Mouse (Mus musculus) gastrocnemius, postnatal 10 days (tissue): ENCODE results near the gene Adh1. TPM values are rescaled to one million over a fixed set of nuclear protein-coding genes. Genes with fewer than 3 reads are reported as not detected.

Source experiments
- DNase-seq: peaks from one replicate; pipeline ENCODE4 v3.0.0; 2021; ENCODE audit warnings: mixed read lengths
- total RNA-seq, 2 experiments: library from RNA; stranded (reverse); gene quantifications; 2 replicates each; pipeline ENCODE4 v1.2.3; 2021

Adh1 gene
- total RNA-seq, 2 experiments from 2014 or later, result 24.6 to 58.4 TPM

DNA sequence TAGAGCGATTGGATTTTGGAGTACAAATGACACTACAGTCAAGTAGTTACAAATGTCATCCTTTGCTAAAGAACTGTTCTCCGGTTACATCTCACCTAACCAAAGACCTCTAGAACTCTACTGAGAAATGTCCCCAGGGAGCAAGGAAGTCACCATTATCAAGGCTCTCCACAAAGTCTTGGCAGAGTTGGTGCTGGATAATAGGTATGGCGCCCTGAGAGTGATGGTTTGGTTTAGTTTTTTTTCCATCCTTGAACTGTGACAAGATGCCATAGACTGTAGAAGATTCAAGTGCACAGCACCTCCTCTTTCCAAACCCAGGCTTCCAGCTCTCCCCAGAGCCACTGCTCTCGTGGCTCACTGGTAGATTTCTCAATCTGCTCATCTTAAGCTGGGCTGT, 26.9 kb downstream of the Adh1 start:
- DNase-seq, result no peak

DNA sequence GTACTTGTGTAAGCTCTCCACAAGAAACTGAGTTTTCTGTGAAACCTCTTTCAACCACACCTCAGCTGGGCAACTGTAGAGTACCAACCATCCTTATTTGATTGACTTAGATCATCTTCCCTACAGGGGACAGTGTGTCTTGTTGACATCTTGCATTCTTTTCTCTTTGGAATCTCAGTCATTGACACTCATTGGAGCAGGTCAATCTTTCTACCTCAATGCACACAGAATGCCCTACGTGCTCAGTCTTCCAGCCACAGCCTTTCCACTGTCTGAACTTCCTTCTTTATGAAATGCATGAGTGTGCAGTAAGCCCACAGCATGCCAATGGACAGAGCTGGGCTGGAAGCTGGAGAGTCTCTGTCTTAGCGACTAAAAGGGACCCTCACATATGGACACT, 29.9 kb downstream of the Adh1 start:
- no peak for DNase-seq

DNA sequence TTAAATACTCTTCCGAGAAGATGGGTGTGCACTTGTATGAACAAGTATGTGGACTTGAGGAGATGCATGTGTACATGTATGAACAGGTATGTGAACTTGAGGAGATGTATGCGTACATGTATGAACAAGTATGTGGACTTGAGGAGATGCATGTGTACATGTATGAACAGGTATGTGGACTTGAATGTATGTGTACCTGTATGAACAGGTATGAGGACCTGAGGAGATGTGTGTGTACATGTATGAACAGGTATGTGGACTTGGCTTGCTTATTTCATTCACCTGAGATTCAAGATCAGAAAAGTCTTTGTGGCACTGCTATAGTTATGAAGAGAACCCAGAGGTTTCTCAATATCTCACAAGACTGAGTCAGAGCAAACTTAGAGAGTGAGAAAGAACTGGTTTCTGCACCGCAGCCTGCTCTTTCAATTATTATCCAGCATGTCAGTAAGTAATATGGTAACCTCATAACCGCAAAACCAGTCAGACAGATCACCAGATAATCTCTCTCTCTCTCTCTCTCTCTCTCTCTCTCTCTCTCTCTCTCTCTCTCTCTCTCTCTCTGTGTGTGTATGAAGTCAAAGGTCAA, 30.8 kb downstream of the Adh1 start:
- DNase-seq, result no peak

DNA sequence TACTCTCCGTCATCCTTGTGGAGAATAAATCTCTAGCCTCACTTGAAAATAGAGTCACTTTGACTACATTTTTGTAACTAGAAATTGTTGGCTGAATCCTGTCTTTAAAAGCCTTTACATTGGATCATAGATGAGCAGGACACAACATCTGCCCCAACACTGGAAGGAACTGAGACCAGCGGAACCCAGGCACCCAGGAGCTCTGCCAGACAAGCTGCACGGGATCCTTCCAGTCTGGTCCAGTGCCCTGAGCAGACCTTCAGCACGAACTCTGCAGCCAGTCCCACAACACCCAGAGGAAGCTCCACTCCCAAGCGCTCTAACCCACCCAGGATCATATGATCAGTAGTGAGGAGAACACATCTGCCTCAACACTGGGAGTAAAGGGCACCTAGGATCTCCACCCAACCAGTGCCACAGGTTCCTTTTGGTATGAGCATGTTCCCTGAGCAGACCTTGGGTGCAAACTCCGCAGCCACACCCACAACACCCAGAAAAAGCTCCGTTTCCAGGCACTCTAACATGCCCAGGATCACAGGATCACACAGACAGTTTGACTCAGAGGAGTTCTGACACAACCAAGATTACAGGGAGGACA, 32.6 kb downstream of the Adh1 start:
- DNase-seq, result no peak

DNA sequence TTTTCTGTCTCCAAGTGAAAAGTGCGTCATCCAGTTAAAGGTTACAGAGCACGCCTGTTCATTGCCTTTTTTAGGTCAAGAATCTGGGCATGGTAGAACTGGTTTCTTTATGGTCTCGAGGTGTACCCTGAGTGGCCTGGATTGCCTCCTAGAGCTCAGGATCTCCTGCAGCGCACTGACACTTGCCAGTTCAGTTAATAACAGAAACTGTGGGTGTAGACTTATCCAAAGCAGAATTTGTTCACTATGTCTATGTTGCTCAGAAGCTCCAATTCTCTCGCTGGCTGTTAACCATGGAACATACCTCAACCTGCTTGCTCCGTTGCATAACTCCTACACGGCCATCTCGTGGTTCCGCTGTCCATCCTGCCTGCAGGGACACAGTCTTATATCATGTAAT, 39.3 kb downstream of the Adh1 start:
- no peak for DNase-seq

GRCm38 (mm10) chr3:138302676-138303075, 41.9 kb downstream of the Adh1 start:
- no peak for DNase-seq

GRCm38 (mm10) chr3:138303771-138304488, 43.1 kb downstream of the Adh1 start:
- no peak for DNase-seq

- DNase-seq, result no peak
Observed at GRCm38 (mm10) chr3:138304489-138304871, 43.7 kb downstream of the Adh1 start.

DNA sequence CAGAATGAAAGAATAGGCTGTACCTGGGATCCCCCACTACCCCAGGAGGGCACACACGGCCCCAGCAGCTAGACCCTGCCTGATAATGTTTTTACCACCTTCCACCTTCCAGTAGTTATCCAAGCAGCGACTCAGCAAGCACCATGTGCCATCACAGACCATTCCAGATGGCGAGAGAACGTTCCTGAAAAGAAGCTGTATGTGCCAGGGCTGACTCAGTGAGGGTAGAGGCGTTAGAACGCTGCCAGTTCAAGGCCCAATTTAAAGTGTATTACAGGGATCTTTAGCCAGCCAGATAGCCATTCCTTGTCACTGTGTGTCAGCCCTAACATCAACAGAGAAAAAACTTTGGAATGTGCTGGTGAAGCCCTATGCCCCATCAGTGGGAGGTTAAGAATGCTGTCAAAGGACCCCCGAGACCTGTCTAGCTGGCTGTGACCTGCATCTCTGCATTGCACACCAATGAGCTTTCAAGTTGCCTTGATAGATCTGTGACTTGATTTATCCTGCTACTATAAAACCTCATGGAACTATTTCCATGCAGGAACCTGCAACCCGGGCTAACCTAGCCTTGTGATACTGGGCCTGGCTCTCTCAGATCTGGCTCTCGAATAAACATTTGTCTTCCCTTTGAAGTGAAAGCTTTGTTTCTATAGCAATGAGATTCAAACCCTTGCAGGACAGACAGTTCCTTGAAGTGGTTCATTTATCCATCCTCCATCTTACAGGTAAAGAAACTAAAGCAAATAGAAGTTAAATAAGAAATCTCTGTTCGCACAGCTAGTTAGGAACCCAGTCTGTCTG, 44.9 kb downstream of the Adh1 start:
- DNase-seq, result no peak

DNA sequence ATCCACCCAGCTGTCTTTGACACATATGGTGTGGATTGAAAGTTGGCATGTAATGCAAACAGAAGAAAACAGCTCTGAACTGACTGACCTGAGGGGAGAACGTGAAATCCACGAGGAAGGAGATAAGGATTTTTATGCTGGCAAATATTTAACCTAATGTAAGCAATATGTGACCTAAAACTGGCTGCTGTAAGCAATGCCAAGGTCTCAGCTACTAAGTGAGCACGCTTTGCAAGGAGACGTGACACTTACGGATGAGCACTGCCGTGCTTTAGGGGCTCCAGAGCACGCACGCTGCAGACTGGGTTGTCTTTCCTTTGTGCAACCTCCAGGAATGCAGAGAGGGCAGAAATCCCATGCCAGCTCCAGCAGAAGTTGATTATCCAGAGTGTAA, 45.5 kb downstream of the Adh1 start:
- DNase-seq, result no peak

DNA sequence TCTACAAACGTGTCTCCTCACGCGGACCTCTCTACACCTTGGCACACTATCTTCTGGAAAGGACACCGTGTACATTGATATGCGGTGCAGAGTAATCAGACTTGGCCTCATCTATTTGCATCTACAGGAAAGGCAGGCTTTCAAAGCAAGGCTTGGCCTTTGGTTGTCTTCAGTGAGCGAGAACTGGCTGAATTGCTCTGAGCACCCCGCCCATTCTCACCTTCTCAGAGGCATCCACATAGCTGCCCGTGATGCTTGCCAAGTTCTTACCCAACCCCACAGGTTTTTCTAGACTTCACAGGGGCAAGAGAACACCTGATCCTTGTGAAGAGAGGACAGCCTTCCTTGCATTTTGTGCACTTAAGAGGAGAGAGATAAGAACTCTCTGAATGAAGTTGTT, 49.1 kb downstream of the Adh1 start:
- DNase-seq, result no peak

- DNase-seq, result no peak
Observed at GRCm38 (mm10) chr3:138311015-138311414, 50.2 kb downstream of the Adh1 start.

GRCm38 (mm10) chr3:138312965-138313364, 52.2 kb downstream of the Adh1 start, which contains the start of gene Adh6a:
Gene Adh6a, plus strand, starts transcription at chr3:138313286.
- no peak for DNase-seq

DNA sequence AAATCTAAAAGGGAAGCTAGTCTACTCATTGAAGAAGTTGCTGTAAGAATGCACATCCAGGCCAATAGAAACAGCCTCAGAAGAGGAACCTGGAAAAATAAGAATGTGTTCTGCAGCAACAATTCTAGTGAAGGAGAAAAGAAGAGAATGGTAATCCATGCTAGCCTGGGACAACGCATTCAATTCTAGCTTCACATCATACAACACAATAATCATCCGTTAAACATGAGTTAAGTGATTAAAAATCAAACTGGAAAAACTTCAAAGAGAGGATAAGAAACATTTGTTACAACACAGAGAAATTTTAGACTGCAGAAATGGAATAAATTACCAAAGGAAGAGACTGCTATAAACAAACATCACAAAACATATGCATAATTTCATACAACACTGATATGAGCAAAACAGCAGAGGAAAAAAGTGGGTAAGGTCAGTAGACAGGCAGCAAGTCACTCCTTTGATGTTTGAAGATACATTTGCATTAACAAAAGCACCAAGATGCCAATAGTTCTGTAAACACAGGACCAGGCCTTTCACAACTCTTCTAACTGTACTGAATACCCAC, 56.2 kb downstream of the Adh1 start:
- DNase-seq, result no peak

DNA sequence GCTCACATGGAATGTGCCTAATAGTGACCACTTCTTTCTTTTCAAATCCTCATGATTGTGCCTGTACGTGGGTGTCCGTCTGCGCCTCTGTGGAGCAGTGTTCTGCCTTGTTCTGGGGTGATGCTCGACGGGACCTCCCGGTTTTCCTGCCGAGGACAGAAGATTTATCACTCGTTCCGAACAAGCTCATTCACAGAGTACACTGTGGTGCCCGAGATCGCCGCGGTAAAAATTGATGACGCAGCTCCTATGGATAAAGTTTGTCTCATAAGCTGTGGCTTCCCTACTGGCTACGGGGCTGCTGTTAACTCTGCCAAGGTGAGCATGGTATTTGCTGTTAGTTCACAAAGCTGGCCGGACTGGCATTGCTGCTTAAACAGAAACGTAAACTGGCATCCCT, 64.2 kb downstream of the Adh1 start:
- no peak for DNase-seq

DNA sequence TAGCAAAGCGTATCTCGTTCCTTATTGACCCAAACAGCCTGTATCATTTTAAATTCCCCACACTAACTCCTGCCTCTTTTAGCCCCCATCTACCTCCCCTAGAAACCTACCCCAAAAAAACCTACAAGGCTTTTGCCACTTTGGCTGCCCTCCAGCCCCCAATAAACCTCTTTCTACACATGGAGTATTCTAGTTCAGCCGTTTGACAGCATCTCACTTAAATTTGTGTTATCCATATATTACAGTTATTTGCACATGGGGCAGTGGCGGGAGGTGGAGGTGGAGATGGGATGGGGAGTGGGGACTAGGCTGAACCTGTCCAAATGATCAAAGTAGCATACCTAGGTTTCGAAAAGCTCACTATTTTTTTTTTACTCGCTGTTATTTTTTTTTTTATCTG, 64.7 kb downstream of the Adh1 start:
- DNase-seq, result no peak

DNA sequence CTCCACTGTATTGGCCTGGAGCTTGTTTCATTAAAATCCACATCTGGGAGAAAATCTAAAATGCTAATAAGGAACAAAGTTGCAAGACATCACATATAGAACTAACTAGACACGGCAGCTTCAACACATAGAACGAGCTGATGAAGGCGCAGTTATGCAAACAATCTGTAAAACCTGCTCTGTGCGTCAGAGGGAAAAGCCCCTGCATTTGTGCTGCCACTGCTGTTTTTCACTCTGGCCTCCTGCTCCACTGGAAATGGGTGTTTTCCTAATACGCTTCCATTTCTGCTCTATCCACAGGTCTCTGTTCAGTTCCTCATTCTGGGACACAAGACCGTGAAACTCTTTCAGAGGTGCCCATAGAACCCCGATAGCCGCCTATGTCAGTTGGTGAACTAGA, 73.1 kb downstream of the Adh1 start:
- no peak for DNase-seq

DNA sequence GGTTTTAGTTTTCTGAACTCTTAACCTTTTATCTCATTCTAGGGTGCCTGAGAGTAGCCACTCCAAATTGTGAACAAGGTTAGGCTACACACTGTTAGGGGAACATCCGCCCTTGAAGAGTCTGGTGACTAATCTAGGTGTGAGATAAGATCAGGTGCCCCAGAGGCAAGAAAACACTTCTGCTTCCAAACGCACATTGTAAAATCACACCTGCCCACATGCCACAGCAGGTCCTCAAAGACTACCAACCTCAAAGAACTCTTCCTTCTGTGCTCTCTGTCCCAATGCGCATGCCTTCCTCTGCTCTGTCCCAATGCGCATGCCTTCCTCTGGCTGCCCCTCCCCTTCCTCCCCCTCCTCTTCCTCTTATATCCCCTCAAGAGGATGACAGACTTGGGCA, 73.5 kb downstream of the Adh1 start:
- DNase-seq, result no peak

DNA sequence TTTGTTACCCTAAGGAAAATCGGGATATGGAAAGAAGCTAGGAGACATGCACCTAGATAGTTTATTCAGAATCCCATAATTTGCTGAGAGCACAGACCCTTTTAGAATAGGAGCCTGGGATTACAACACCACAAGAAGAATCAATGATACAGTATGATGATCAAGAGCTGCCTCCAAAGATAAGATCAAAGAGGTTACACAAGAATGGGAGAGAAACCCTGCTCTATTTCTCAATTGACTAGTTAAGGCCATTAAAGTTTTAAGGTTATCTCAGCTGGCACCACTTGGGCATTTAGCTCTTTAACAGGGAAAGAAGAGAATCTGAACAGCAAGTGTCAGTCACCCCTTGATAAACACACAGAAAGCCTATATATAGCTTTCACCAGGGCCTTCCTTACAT, 74.8 kb downstream of the Adh1 start:
- DNase-seq, result no peak

DNA sequence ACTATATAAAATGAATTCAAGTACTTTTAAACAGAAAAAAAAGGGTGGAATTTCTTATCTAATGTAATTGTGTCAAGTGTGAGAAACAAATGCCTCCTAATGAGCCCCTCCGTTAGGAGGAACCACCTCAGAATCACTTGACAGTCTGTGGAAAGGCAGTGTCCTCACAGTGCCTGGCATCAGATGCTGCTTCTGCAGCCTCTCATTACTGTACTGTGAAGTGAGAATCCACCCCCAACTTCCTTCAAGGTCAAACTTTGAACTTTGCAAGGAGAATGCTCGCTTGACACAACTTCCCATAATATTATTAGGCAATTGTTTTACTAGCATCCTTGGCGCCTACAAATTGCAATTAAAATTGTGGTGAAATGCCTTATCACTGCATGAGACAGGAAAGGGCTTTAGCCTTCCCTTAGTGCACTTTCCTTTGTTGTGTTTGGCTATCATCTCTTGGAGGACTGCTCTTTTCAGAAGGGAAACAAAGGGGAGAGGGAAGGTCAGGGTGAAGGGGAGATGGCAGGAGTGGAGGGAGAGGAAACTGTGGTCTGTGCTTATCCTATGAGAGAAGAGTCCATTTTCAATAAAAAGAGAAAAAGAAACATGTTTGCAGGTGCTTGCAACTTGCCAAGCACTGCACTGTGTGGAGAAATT, 75.4 kb downstream of the Adh1 start:
- DNase-seq, result no peak
